Mouse (Mus musculus) ovary, adult 2 months (tissue): ENCODE results near the gene Ubap1. TPM values are rescaled to one million over a fixed set of nuclear protein-coding genes. Genes with fewer than 3 reads are reported as not detected.

ENCODE experiments used
- polyA plus RNA-seq: library from polyadenylated mRNA; depleted of rRNA; stranded (reverse); fragments of >200 nt; gene quantifications from 2 replicates; pipeline ENCODE4 v1.2.3, GENCODE M21; 2012; rRNA removed

Gene Ubap1
- polyA plus RNA-seq = 17.2 and 23.3 TPM in 2 replicates

DNA sequence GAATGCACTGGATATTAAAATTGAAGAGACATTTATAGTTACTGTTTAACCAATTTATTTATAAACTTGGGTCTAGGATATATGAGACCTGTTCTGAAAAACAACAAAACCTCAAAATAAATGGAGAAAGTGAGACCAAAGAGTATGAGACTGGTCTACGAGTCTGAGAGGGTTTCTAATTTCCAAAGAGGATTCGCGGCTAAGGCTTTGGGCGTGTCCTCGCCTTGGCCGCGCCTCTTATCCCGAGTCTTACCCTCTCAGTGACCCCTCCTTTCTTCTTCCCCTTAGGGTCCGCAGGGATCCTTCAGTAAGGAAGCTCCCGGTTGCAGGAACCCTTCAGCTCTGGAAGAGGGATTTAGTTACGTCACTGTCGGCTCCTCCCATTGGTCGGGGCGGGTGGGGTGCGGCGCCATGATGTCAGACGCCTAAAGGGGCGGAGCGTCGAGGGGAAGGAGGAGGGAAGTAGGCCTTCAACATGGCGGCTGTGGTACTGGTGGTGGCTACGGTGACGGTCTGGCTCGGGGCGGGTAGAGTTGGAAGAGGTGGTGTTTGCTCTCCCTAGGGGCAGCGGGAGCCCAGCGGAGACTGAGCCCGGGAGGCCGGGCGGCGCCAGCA, at the start of gene Ubap1:
Ubap1 (plus strand) TSS at position 413 of the 615 bp plus-strand sequence.

GRCm38 (mm10) chr4:41314141-41315129, 34.4 kb upstream of the Ubap1 start, which contains the start of gene Dcaf12:
Gene Dcaf12 (minus strand): TSS chr4:41314889.

Other genes with a start within 250 kb of the Ubap1 start
- 59.5 and 66.3 TPM in 2 replicates for gene Nol6, start 224.5 kb upstream of the Ubap1 start, polyA plus RNA-seq
- gene Ube2r2, start 213.3 kb upstream of the Ubap1 start, polyA plus RNA-seq = 49.2 and 58.3 TPM in 2 replicates
- gene Ubap2, start 73.9 kb upstream of the Ubap1 start, polyA plus RNA-seq = 121 and 169 TPM in 2 replicates
- 30.2 and 35.8 TPM in 2 replicates for gene Dcaf12, start 34.1 kb upstream of the Ubap1 start, polyA plus RNA-seq
- 1.7 and 2.6 TPM in 2 replicates for gene Kif24, start 115.9 kb downstream of the Ubap1 start, polyA plus RNA-seq
- gene Nudt2, start 116.2 kb downstream of the Ubap1 start, polyA plus RNA-seq = 10.4 and 11.9 TPM in 2 replicates
- 8.8 and 9.1 TPM in 2 replicates for gene AI464131, start 154.1 kb downstream of the Ubap1 start, polyA plus RNA-seq
- gene 1110017D15Rik, start 168.3 kb downstream of the Ubap1 start, polyA plus RNA-seq = 36.8 and 36.9 TPM in 2 replicates
- gene Fam219a, start 220.5 kb downstream of the Ubap1 start, polyA plus RNA-seq = 39.7 and 44.1 TPM in 2 replicates
- gene Dnaic1, start 220.8 kb downstream of the Ubap1 start, polyA plus RNA-seq = 7.8 and 7.9 TPM in 2 replicates